Mouse (Mus musculus): ENCODE data around the gene Gm5862.
"Not testable (repeated sequence)": the region's sequence is repeated elsewhere in the genome, so short reads cannot be mapped to it uniquely, and the experiment has no call there.

GRCm38 (mm10) chr5:26022816-26023215 is at the start of gene Gm5862:
- TF ChIP-seq CTCF (IDR thresholded peaks at IDR 0.05; ENCODE audit: low read depth); EP300 (optimal IDR thresholded peaks at IDR 0.05): not testable (repeated sequence)
